Mouse (Mus musculus) ES-E14 (cell line): ENCODE results near the gene Tmem126a. TPM values are rescaled to one million over a fixed set of nuclear protein-coding genes. Genes with fewer than 3 reads are reported as not detected.
A peak's percentile ranks its signal among the peaks of the same experiment; 100 is the strongest.

Experiments used
- DNase-seq: peaks from one replicate; pipeline ENCODE4 v3.0.0-alpha.2; 2013; ENCODE audit warnings: low read depth, low spot score
- H3K27ac ChIP-seq: 2 replicates; pipeline ENCODE4 v1.5.1; 2012; ENCODE audit warnings: low read depth, mild to moderate bottlenecking, low read length, moderate library complexity, mixed read lengths; ENCODE audit not compliant: poor library complexity, insufficient read depth, severe bottlenecking
- H3K36me3 ChIP-seq: 2 replicates; pipeline ENCODE4 v1.6.1; 2012; ENCODE audit warnings: mild to moderate bottlenecking, low read length, moderate library complexity, mixed read lengths; ENCODE audit not compliant: control insufficient read depth, poor library complexity, insufficient read depth, severe bottlenecking
- H3K4me1 ChIP-seq, 2 experiments: fragments of 150-350 bp in 1 of 2; sonication (generic) in 1 of 2; 2 replicates each; pipeline ENCODE4 v1.6.1; 2012; ENCODE audit warnings: low read length in 2 of 2, mild to moderate bottlenecking in 1 of 2, mixed read lengths in 1 of 2; ENCODE audit not compliant: control insufficient read depth in 2 of 2, insufficient read depth in 2 of 2, poor library complexity in 1 of 2
- H3K4me3 ChIP-seq, 2 experiments: fragments of 150-350 bp in 1 of 2; sonication (generic) in 1 of 2; 2 replicates each; pipeline ENCODE4 v1.5.1; 2012; ENCODE audit warnings: low read length in 2 of 2, low read depth in 1 of 2, mild to moderate bottlenecking in 1 of 2, mixed read lengths in 1 of 2; ENCODE audit not compliant: insufficient read depth in 1 of 2, poor library complexity in 1 of 2, severe bottlenecking in 1 of 2
- H3K9ac ChIP-seq: 2 replicates; pipeline ENCODE4 v1.6.1; 2012; ENCODE audit warnings: low read depth, mild to moderate bottlenecking, low read length, mixed read lengths; ENCODE audit not compliant: poor library complexity, insufficient read depth, severe bottlenecking
- H3K9me3 ChIP-seq: fragments of 150-350 bp; sonication (generic); 2 replicates; pipeline ENCODE4 v1.6.1; 2012; ENCODE audit warnings: low read depth, mild to moderate bottlenecking, low read length; ENCODE audit not compliant: control insufficient read depth, insufficient read depth
- CHD2 ChIP-seq: IDR thresholded peaks from 2 replicates; pipeline ENCODE4 v1.6.1; 2014; ENCODE audit warnings: mild to moderate bottlenecking, low read depth, low read length, inconsistent platforms
- HCFC1 ChIP-seq: IDR thresholded peaks from 2 replicates; pipeline ENCODE4 v1.6.1; 2012; ENCODE audit warnings: low read length, inconsistent platforms, borderline replicate concordance; ENCODE audit not compliant: insufficient read depth
- MAFK ChIP-seq: IDR thresholded peaks from 2 replicates; pipeline ENCODE4 v1.6.1; 2014; ENCODE audit warnings: mild to moderate bottlenecking, low read depth, low read length, inconsistent platforms; ENCODE audit not compliant: insufficient read depth
- ZC3H11A ChIP-seq: IDR thresholded peaks from 2 replicates; pipeline ENCODE4 v1.6.1; 2012; ENCODE audit warnings: low read depth, mild to moderate bottlenecking, inconsistent platforms, low read length, borderline replicate concordance
- ZNF384 ChIP-seq: IDR thresholded peaks from 2 replicates; pipeline ENCODE4 v1.6.1; 2012; ENCODE audit warnings: low read depth, low read length, inconsistent platforms
- in situ Hi-C, 2 experiments: fragments of 600-800 bp; cut with MboI; formaldehyde crosslinking; loops; one replicate each; pipeline ENCODE4 v1.15.1; 2025; ENCODE audit warnings: low sequenced_read_pairs in 2 of 2, inconsistent platforms in 1 of 2; ENCODE audit not compliant: unreplicated experiment in 2 of 2
- total RNA-seq: library from RNA; depleted of rRNA; stranded (reverse); fragments of 300-350 nt; gene quantifications from 2 replicates; pipeline ENCODE4 v1.2.3, GENCODE M21; 2012; rRNA removed

The Tmem126a gene
- total RNA-seq = 63.3 and 73.8 TPM in 2 replicates

DNA sequence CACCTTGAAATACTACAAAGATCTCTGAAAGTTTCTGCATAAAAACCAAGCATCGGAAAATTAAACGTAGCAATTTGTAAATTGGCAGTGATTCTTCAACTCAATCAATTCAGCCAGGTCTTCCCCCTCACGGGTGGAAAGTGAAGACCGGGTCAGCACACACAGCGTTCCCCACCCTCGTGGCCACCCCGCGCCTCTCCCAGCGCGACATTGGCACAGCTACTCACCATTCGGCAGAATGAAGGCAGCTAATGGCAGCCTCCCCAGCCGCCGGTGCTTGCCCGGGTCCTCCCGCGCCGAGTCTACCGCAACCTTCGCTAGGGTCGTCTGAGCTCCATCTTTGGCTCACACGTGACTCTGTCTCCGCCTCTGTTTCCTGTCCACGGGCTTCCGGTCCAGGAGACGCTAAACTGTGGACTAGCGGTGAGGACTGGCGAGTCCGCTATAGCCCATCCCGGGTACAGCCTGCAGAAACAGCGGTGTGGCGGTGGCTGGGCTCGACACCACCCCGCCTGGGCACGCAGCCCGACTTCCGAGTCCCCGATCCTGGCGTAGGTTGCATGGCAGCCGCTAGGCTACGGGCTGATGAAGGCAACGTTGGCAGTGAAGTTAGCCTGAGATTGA lies at the start of gene Tmem126a:
Tmem126a (minus strand) TSS at position 385 of the 624 bp plus-strand sequence.
- in situ Hi-C loops = no loop called here
- H3K4me3 ChIP-seq = peak within 1 kb of the TSS; percentile 78 to 80
- H3K27ac ChIP-seq = peak within 1 kb of the TSS; percentile 27
- TF ChIP-seq HCFC1 = no peak
- TF ChIP-seq ZNF384 = no peak
- TF ChIP-seq MAFK = no peak
- no peak for TF ChIP-seq ZC3H11A
- no peak for TF ChIP-seq CHD2
- peak; percentile 56 for DNase-seq
- H3K9ac ChIP-seq = peak within 1 kb of the TSS; percentile 95
- peaks cover 2% of the 10 kb centered on the region; the same call in 1 of the 2 replicates for H3K36me3 ChIP-seq
- peaks cover 0 to 2% of the 10 kb centered on the region in 2 experiments; a peak in 1 of 4 replicates for H3K4me1 ChIP-seq
- no peaks in the 10 kb centered on the region for H3K9me3 ChIP-seq

DNA sequence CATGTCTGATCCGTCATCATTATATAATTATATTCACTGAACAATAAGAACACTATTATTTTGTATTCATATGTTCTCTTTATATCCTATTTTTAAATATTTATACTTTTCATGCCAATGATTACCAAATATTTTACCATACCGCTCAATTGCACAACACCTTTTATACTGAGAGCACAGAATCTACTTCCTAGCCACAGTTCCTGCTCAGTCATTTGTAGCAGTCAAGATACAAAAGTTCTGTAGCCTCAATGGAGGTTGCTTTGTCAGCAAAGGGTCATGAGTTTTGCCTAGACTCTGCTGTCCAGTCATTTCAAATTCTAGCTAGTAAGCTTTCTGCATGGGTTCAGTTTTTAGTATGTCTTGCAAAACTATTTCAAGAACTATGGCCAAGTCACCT lies 25.6 kb upstream of the Tmem126a start:
- no peaks in the 10 kb centered on the region for H3K36me3 ChIP-seq
- TF ChIP-seq MAFK (no peak), CHD2 (no peak), ZC3H11A (no peak), HCFC1 (no peak), ZNF384 (no peak)
- H3K27ac ChIP-seq = no peak overlapping the region
- H3K4me3 ChIP-seq = no peak overlapping the region
- in situ Hi-C loops = loop anchor here in 1 of 2 experiments (25.0 kb wide), 1 partner anchor 955 kb away; no protein-coding TSS in a partner anchor
- no peaks in the 10 kb centered on the region for H3K9me3 ChIP-seq
- no peak overlapping the region for H3K9ac ChIP-seq
- no peak for DNase-seq
- H3K4me1 ChIP-seq = no peaks in the 10 kb centered on the region

DNA sequence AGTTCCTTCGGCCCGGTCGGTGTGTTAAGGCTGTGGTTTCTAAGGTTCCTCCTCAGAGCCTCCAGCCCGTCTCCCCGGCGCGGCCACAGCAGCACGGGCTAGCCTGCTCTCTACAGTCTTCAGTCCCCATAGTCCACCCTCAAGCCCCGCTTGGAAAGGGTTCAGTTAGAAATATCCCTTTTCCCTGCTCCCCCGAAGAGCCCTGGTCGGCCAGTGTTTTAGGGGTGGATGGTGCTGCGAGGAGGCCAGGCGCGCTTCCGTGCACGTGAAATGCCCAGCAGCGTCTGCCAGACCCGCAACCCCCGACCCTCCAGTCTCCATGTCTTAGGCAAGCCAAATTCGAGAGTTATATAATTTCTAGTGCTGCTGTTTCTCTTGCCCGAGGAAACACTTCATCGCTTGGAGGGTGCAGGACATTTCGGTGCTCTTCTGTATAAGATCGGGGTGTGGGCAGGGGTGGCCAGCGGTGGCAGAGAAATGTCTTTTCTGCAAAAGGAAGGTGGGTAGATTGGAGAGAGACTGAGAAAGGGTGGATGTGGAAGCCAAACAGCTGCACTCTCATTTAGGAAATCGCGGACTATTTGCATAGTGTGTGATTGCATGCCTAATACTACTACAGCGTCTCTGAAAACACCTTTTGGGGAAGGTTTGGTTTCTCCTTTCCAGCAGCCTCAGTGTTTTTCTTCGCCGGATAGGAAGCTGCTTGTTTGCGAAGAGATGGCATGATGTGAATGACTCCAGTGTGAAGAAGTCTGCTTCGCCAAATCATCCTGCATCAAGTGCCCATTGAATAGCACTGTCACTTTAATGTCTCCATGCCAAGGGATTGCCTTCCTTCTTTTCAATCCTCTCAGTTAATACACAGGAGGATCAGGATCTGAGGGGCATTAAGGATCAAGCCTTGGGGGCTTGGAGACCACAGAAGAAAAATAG lies 19.6 kb upstream of the Tmem126a start, which contains the start of gene Dlg2:
Dlg2 (plus strand) TSS at position 360 of the 933 bp plus-strand sequence.
- no peaks in the 10 kb centered on the region for H3K9me3 ChIP-seq
- H3K4me3 ChIP-seq = peak within 1 kb of the TSS; percentile 77 to 78
- peaks cover 2 to 4% of the 10 kb centered on the region in 2 experiments; a peak in 1 of 4 replicates for H3K4me1 ChIP-seq
- in situ Hi-C loops = loop anchor here in 1 of 2 experiments (25.0 kb wide), 1 partner anchor 961 kb away; no protein-coding TSS in a partner anchor
- H3K27ac ChIP-seq = no peak within 1 kb of the TSS
- H3K9ac ChIP-seq = peak within 1 kb of the TSS; percentile 79
- H3K36me3 ChIP-seq = no peaks in the 10 kb centered on the region
- no peak for TF ChIP-seq CHD2
- TF ChIP-seq HCFC1 = no peak
- TF ChIP-seq ZNF384 = no peak
- no peak for TF ChIP-seq MAFK
- TF ChIP-seq ZC3H11A = no peak
- DNase-seq = no peak

DNA sequence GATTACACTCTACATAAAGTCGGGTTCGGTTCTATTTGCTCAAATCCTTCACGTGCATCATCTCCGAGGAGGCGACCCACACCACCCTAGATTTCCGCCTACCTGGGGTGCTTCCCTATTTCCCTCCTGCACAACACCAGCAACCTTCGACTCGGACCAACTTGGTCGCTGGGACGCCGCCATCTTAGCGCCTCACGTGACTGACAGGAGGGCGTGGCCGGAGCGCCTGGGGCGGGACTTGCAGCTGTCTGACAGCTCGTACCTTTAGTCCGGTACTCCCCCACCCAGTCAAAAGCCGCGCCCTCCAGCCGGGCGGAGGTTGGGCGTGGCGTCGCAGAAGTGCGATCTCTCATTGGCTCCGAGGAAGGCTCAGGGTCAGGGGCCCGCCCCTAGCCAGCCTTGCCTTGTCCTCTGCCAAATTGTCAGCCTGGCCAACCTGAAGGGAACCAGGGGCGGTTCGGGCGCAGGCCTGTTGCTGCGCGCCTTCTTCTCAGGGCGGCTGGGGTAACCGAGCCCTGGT lies 18.8 kb upstream of the Tmem126a start, which contains the start of gene Tmem126b:
Tmem126b (minus strand) TSS at position 209 of the 520 bp plus-strand sequence.
- Histone ChIP-seq H3K4me3 (peak within 1 kb of the TSS; percentile 77 to 78), H3K9me3 (no peaks in the 10 kb centered on the region), H3K36me3 (no peaks in the 10 kb centered on the region), H3K9ac (peak within 1 kb of the TSS; percentile 79), H3K4me1 (peaks cover 2 to 4% of the 10 kb centered on the region in 2 experiments; a peak in 1 of 4 replicates), H3K27ac (no peak within 1 kb of the TSS)
- TF ChIP-seq MAFK (no peak), HCFC1 (peak; percentile 71; the same call in 1 of the 2 replicates)
- DNase-seq = peak; percentile 98
- in situ Hi-C loops = loop anchor here in 1 of 2 experiments (25.0 kb wide), 1 partner anchor 961 kb away; no protein-coding TSS in a partner anchor
